Mouse (Mus musculus) T-cell, adult 66 days (primary cell): ENCODE data around the gene Dmc1. TPM values are rescaled to one million over a fixed set of nuclear protein-coding genes. Genes with fewer than 3 reads are reported as not detected.

ENCODE experiments used
- total RNA-seq, 2 experiments: library from RNA; stranded (reverse); gene quantifications; 3 replicates in 1 of 2; 4 replicates in 1 of 2; pipeline ENCODE4 v1.2.4; 2023

Gene Dmc1
- total RNA-seq = under 1 TPM in 1 of 2 experiments, not detected in 1; 0.50 TPM

GRCm38 (mm10) chr15:79604990-79605665, at the start of gene Dmc1:
Gene Dmc1 (minus strand): TSS chr15:79605109.

GRCm38 (mm10) chr15:79546410-79547288, 58.3 kb downstream of the Dmc1 start, which contains the start of gene Ddx17:
Gene Ddx17 (minus strand): TSS chr15:79546741.

GRCm38 (mm10) chr15:79516171-79517096, 88.5 kb downstream of the Dmc1 start, which contains the start of gene Kdelr3:
Gene Kdelr3 (plus strand): TSS chr15:79516411.

Other genes with a start within 250 kb of the Dmc1 start
- 10 to 100 TPM; 39.1 to 43.3 TPM for gene Tmem184b, start 201.5 kb downstream of the Dmc1 start, total RNA-seq
- 10 to 100 TPM; 39.9 to 43.8 TPM for gene Csnk1e, start 149.5 kb downstream of the Dmc1 start, total RNA-seq
- gene Kcnj4, start 99.9 kb downstream of the Dmc1 start, total RNA-seq = not detected
- gene Kdelr3, start 88.7 kb downstream of the Dmc1 start, total RNA-seq = not detected
- gene Ddx17, start 58.4 kb downstream of the Dmc1 start, total RNA-seq = 100 to 1,000 TPM; 307 to 331 TPM
- gene Fam227a, start 53.8 kb upstream of the Dmc1 start, total RNA-seq = 1 to 10 TPM in 1 of 2 experiments, under 1 TPM in 1; 0.39 to 1.4 TPM
- gene Cby1, start 54.1 kb upstream of the Dmc1 start, total RNA-seq = 10 to 100 TPM in 1 of 2 experiments, 1 to 10 TPM in 1; 6.3 to 12.1 TPM
- 100 to 1,000 TPM; 121 to 125 TPM for gene Tomm22, start 65.8 kb upstream of the Dmc1 start, total RNA-seq
- gene Josd1, start 82.8 kb upstream of the Dmc1 start, total RNA-seq = 10 to 100 TPM; 21.7 to 22.4 TPM
- 100 to 1,000 TPM; 123 to 142 TPM for gene Gtpbp1, start 85.7 kb upstream of the Dmc1 start, total RNA-seq
- gene Sun2, start 137.4 kb upstream of the Dmc1 start, total RNA-seq = 100 to 1,000 TPM; 459 to 481 TPM
- gene Dnal4, start 172.7 kb upstream of the Dmc1 start, total RNA-seq = 1 to 10 TPM; 4.9 to 5.0 TPM
- under 1 TPM in 1 of 2 experiments, not detected in 1; 0.41 TPM for gene Nptxr, start 199.7 kb upstream of the Dmc1 start, total RNA-seq
- not detected for gene Npcd, start 229.1 kb upstream of the Dmc1 start, total RNA-seq
- gene Cbx6, start 229.6 kb upstream of the Dmc1 start, total RNA-seq = 10 to 100 TPM; 17.6 to 21.0 TPM